Mouse (Mus musculus) ES-Bruce4 (cell line): Measurements from ENCODE around the gene Snx6. TPM values are rescaled to one million over a fixed set of nuclear protein-coding genes. Genes with fewer than 3 reads are reported as not detected.
A peak's percentile ranks its signal among the peaks of the same experiment; 100 is the strongest.

Experiments
- H3K27ac ChIP-seq: 2 replicates; pipeline ENCODE4 v1.5.1; 2012; ENCODE audit warnings: low read length, inconsistent platforms; ENCODE audit not compliant: insufficient read depth
- H3K27me3 ChIP-seq: 2 replicates; pipeline ENCODE4 v1.6.1; 2012; ENCODE audit warnings: mild to moderate bottlenecking, low read length, inconsistent platforms; ENCODE audit not compliant: control insufficient read depth, poor library complexity, insufficient read depth, severe bottlenecking
- H3K36me3 ChIP-seq: 2 replicates; pipeline ENCODE4 v1.6.1; 2012; ENCODE audit warnings: inconsistent platforms, mild to moderate bottlenecking, low read length, moderate library complexity; ENCODE audit not compliant: control insufficient read depth, poor library complexity, insufficient read depth, severe bottlenecking
- H3K4me1 ChIP-seq: one replicate; pipeline ENCODE4 v1.8.1; 2011; ENCODE audit warnings: low read length; ENCODE audit not compliant: control insufficient read depth, insufficient read depth
- H3K4me3 ChIP-seq: 2 replicates; pipeline ENCODE4 v1.5.1; 2011; ENCODE audit warnings: low read depth, mild to moderate bottlenecking, low read length
- H3K9ac ChIP-seq: 2 replicates; pipeline ENCODE4 v1.6.1; 2012; ENCODE audit warnings: low read depth, mild to moderate bottlenecking, inconsistent platforms; ENCODE audit not compliant: poor library complexity, severe bottlenecking
- H3K9me3 ChIP-seq: replicated peaks from 2 replicates; pipeline ENCODE4 v1.6.1; 2012; ENCODE audit warnings: mild to moderate bottlenecking, low read length, inconsistent platforms; ENCODE audit not compliant: control insufficient read depth, poor library complexity, insufficient read depth, severe bottlenecking
- CTCF ChIP-seq: IDR thresholded peaks from one replicate; pipeline ENCODE4 v1.8.1; 2011; ENCODE audit warnings: low read depth, low read length
- EP300 ChIP-seq: IDR thresholded peaks from 2 replicates; pipeline ENCODE4 v1.6.1; 2011; ENCODE audit warnings: low read depth, low read length; ENCODE audit not compliant: insufficient read depth
- POLR2A ChIP-seq: IDR thresholded peaks from one replicate; pipeline ENCODE4 v1.8.1; 2011; ENCODE audit warnings: low read length; ENCODE audit not compliant: insufficient read depth
- polyA plus RNA-seq: library from polyadenylated mRNA; stranded (reverse); fragments of >200 nt; gene quantifications from 2 replicates; pipeline ENCODE4 v1.2.4, GENCODE M21; 2011; ENCODE audit warnings: low read depth; ENCODE audit not compliant: missing spikeins, insufficient read depth, insufficient read length

The Snx6 gene
- polyA plus RNA-seq, 1 experiment, result 117 TPM

GRCm38 (mm10) chr12:54807481-54807880 lies 12.0 kb upstream of the Snx6 start:
- TF ChIP-seq CTCF (no peak), POLR2A (no peak), EP300 (no peak)
- no peak overlapping the region for H3K4me3 ChIP-seq
- H3K27ac ChIP-seq, result no peak overlapping the region
- H3K9ac ChIP-seq, result no peak overlapping the region
- H3K9me3 ChIP-seq, result no peaks in the 10 kb centered on the region
- H3K36me3 ChIP-seq, result no peaks in the 10 kb centered on the region
- no peaks in the 10 kb centered on the region for H3K27me3 ChIP-seq
- peaks cover 4% of the 10 kb centered on the region for H3K4me1 ChIP-seq

GRCm38 (mm10) chr12:54806131-54806530 lies 10.6 kb upstream of the Snx6 start:
- Histone ChIP-seq H3K36me3 (no peaks in the 10 kb centered on the region), H3K27ac (no peak overlapping the region), H3K9ac (no peak overlapping the region), H3K27me3 (no peaks in the 10 kb centered on the region), H3K4me3 (no peak overlapping the region), H3K9me3 (no peaks in the 10 kb centered on the region), H3K4me1 (peaks cover 4% of the 10 kb centered on the region)
- TF ChIP-seq POLR2A (no peak), CTCF (no peak), EP300 (no peak)

- TF ChIP-seq EP300 (no peak), POLR2A (no peak), CTCF (no peak)
- Histone ChIP-seq H3K9ac (no peak overlapping the region), H3K27me3 (no peaks in the 10 kb centered on the region), H3K36me3 (no peaks in the 10 kb centered on the region), H3K4me1 (peaks cover 4% of the 10 kb centered on the region), H3K27ac (no peak overlapping the region), H3K9me3 (no peaks in the 10 kb centered on the region), H3K4me3 (no peak overlapping the region)
These were observed 9.9 kb upstream of the Snx6 start for GRCm38 (mm10) chr12:54805254-54806002.

- H3K4me1 ChIP-seq, result peaks cover 4% of the 10 kb centered on the region
- no peaks in the 10 kb centered on the region for H3K27me3 ChIP-seq
- no peak overlapping the region for H3K9ac ChIP-seq
- TF ChIP-seq POLR2A (no peak), CTCF (no peak), EP300 (no peak)
- H3K9me3 ChIP-seq, result no peaks in the 10 kb centered on the region
- no peak overlapping the region for H3K27ac ChIP-seq
- H3K36me3 ChIP-seq, result no peaks in the 10 kb centered on the region
- no peak overlapping the region for H3K4me3 ChIP-seq
These were observed 8.0 kb upstream of the Snx6 start for GRCm38 (mm10) chr12:54803531-54803930.

GRCm38 (mm10) chr12:54796516-54797195 lies 1.2 kb upstream of the Snx6 start:
- Histone ChIP-seq H3K4me3 (no peak overlapping the region), H3K4me1 (peaks cover 2% of the 10 kb centered on the region), H3K9ac (no peak overlapping the region), H3K9me3 (no peaks in the 10 kb centered on the region), H3K36me3 (no peaks in the 10 kb centered on the region), H3K27ac (no peak overlapping the region), H3K27me3 (no peaks in the 10 kb centered on the region)
- TF ChIP-seq POLR2A (no peak), EP300 (no peak), CTCF (no peak)

- no peaks in the 10 kb centered on the region for H3K36me3 ChIP-seq
- 0 out of 2 replicates have a peak overlapping the region, but pooled peaks have one; percentile 9 for H3K9ac ChIP-seq
- no peaks in the 10 kb centered on the region for H3K9me3 ChIP-seq
- peaks cover 2% of the 10 kb centered on the region for H3K4me1 ChIP-seq
- no peaks in the 10 kb centered on the region for H3K27me3 ChIP-seq
- TF ChIP-seq POLR2A (no peak), CTCF (no peak), EP300 (no peak)
- H3K27ac ChIP-seq, result no peak overlapping the region
- H3K4me3 ChIP-seq, result no peak overlapping the region
These were observed 1.1 kb downstream of the Snx6 start for GRCm38 (mm10) chr12:54794392-54794791.
